Mouse (Mus musculus) T-helper 17 cell (primary cell): Measurements from ENCODE around the gene Ints13.
"Not testable (repeated sequence)": the region's sequence is repeated elsewhere in the genome, so short reads cannot be mapped to it uniquely, and the experiment has no call there.

ENCODE experiments used
- in situ Hi-C, 2 experiments: fragments of 300-600 bp; cut with MboI, MseI; formaldehyde crosslinking; loops; 1 replicate in 1 of 2; 2 replicates in 1 of 2; pipeline ENCODE4 v1.15.1; 2025; ENCODE audit warnings: high pct_unique_total_duplicates in 2 of 2

Ints13 gene

GRCm38 (mm10) chr6:146577310-146578109 lies at the start of gene Ints13:
Gene Ints13, minus strand, starts transcription at chr6:146577835.
- in situ Hi-C loops, result no loop called here

DNA sequence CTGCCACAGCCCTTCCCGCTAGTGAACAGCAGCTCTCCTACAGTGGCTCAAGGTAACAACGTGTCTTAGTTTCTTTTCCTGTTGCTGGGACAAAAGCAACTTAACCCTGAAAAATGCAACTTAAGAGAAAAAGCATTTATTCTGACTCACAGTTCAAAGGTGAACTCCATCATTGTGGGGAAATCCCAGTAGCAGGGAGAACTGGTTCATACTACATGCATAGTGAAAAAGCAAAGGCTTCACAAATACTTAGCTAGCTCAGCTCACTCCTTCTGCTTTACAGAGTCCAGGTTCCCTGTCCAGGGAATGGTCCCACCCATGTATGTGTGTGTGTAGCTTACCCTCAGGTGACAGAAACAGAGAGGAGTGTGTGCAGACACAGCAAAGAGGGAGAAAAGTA lies 39.0 kb upstream of the Ints13 start:
- in situ Hi-C loops, result no loop called here

DNA sequence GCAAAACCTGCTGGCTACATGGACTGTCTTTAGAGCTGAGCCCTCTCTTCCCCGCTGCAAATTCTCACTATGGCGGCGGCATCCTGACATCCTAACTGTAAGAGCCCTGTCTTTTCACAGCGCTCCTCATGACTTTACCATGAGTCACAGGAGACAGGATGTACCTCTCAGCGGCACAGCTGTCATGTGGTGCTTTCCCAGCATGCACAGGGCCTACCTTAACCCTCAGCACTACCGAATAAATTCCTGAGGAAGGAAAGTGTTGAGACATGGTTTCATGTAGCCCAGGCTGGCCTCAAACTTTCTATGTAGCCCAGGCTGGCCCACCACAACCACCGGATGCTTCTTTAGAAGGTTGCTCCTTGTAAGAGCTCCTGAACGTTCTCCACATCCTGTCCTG lies 38.3 kb upstream of the Ints13 start:
- in situ Hi-C loops, result no loop called here

GRCm38 (mm10) chr6:146614541-146614940 lies 36.9 kb upstream of the Ints13 start:
- in situ Hi-C loops, result no loop called here

DNA sequence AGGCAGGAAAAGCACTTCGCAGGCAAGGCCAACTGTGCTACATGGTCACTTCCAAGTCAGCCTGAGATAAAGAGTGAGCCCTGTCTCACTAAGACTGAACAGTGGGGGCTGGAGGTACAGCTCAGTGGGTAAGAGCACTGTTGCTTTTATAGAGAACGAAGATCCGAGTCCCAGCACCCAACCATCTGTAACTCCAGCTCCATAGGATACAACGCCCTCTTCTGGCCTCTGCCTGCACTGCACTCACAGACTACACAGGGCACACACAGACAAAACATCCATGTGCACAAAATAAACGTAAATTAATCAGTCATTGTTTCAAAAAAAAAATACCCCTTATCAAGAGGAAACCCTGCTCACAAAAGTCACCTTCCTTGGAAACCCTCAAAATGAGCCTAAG lies 36.3 kb upstream of the Ints13 start:
- in situ Hi-C loops, result no loop called here

- in situ Hi-C loops, result no loop called here
These were observed 35.1 kb upstream of the Ints13 start for GRCm38 (mm10) chr6:146612736-146613135.

DNA sequence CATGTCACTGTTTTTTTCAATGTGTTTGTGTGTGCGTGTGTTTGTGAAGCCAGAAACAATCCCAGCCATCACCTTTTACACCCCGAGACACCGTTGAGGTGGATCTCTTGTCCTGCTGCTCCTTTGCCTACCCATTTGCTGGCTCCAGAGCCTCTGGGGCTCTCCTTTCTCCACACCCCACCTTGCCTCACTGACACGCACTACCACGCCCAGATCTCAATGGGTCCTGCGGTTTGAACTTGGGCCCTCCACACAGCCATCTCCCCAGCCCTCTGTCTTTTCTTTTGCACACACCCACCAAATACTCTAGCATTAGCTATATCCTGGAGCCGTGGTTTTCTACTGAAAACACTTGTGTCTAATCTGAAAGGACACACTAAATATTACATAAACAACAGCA lies 34.3 kb upstream of the Ints13 start:
- in situ Hi-C loops, result no loop called here

DNA sequence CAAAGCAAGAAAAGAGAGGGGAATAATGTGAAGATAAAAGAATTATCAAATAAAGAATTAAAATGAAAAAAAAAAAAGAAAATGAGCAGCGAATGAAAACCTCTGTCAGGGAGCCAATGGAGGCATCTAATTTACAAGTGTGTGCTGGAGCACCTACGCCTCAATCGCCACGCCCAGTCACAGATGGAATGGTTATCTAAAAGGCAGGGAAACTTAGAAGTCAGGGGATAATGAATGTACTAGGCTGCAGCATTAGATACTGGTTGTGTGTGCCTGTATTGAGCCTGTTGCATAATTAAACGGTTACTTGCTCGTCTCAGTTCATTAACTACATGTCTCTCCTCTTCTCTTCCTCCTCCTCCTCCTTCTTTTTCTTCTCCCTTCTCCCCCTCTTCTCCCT lies 33.8 kb upstream of the Ints13 start:
- in situ Hi-C loops, result no loop called here

- in situ Hi-C loops, result no loop called here
These were observed 26.0 kb upstream of the Ints13 start for GRCm38 (mm10) chr6:146603651-146604050.

- in situ Hi-C loops, result no loop called here
These were observed 25.0 kb upstream of the Ints13 start for GRCm38 (mm10) chr6:146602601-146603000.

DNA sequence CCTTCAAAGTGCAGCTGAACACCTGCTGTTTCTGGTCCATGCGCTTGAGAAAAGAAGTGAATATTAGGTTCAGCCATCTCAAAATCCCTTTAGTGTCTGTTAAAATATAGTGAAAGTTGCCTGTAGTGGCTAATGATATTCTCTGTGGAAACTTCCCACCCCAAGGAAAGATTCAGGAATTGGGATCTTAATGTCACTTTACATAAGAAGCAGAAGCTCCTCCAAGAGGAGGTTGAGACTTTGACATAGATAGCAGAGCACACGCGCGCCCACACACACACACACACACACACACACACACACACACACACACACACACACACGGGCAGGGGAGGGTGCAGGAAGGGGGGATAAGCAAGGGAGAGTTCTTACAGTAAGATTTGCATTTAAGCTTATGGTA lies 7.5 kb upstream of the Ints13 start:
- in situ Hi-C loops, result no loop called here

DNA sequence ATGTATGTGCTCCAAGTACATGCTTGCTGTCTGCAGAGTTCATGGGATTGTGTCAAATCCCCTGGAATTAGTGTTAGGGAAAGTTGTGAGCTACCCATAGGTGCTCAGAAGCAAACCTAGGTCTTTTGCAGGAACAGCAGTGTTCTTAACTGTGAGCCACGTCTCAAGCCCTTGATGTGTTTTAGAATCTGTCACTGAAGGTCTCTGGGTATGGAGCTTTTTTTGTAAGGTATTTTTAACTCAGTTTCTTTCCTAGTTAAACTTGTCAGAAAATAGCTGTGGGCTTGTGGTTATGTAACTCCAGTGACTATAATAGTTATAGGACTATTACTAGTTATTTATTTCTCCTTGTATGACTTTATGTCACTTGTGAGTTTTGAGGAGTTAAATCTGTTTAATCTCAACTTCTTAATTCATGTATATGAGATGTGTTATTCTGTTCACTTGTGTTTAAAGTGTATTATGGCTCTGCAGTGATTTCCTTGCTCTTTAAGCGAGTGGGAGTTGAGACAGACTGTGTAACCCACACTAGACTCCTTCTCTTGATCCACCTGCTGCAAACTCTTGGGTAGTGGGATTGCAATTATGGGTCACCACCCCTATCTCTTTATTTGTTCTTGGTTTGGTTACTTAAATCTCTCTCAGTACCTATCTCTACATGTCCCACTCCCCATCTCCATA lies 5.9 kb upstream of the Ints13 start:
- in situ Hi-C loops, result loop anchor here in 1 of 2 experiments (5.0 kb wide), 1 partner anchor 54 kb away; no protein-coding TSS in a partner anchor

DNA sequence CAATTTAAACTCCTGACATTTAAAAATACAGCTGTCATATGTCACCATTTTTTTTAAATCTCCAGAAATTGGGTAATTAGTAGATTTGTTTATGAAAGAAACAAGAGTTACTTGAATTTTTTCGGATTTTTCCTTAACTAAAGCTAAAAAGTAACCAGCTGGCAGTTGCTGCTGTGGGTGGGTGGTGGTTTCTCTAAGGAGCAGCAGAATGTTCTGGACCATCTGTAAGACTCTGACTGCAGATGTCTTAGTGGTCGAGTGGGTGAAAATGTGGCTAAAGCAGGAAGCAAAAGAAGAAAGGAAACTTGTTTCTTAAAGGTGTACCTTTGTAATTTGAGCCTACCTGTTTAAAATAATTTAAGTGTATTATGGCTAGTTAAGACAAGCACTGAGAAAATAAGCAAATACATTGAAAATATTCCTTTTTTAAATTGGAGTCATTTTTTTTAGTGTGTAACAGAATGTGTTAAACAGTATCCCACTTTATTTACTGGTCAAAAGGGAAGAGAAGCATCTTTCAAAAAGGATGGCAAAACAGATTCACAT lies 2.8 kb upstream of the Ints13 start:
- in situ Hi-C loops, result loop anchor here in 1 of 2 experiments (5.0 kb wide), 1 partner anchor 57 kb away; no protein-coding TSS in a partner anchor

- in situ Hi-C loops, result no loop called here
These were observed 951 bp upstream of the Ints13 start for GRCm38 (mm10) chr6:146578586-146578985.

- in situ Hi-C loops, result no loop called here
These were observed 486 bp upstream of the Ints13 start for GRCm38 (mm10) chr6:146578111-146578531.

GRCm38 (mm10) chr6:146576903-146577302 lies 732 bp downstream of the Ints13 start, which contains the start of gene Fgfr1op2:
Gene Fgfr1op2, plus strand, starts transcription at chr6:146577203.
- in situ Hi-C loops, result no loop called here

DNA sequence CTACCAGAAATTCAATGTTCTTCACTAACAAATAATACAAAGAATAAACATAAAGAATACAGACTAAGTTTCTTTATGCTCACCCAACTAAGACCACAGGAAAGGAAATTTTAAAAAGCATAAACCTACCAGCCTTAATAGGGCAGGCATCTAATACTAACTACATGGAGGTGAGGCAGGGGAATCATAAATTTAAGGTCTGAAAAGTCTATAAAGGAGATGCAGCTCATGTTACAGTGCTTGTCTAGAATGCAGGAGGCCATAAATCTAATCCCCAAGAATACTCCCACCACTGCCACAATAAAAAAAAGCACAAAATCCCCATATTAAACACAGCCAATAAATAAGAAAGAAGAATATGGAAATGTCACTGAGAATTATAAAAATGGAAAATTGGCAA lies 5.6 kb downstream of the Ints13 start:
- in situ Hi-C loops, result no loop called here

GRCm38 (mm10) chr6:146562461-146562860 lies 15.2 kb downstream of the Ints13 start:
- in situ Hi-C loops, result not testable (repeated sequence)

DNA sequence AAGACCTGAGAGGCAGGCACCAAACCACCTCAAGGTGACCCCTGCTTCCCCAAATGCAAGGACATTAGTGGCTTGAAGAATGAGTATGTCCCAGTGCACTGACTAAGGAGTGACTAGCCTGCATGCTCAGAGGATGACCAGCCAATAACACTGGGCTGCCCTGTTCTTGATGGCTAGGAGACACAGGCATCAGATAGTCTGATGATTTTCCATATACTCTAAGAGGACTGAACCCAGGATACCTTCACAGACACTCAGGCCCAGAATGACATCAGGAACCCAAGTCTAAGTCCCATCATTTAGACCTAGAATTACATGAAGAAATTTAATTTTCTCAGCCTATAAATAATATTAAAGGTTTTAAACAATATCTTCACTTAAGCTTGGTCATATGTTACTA lies 26.3 kb downstream of the Ints13 start:
- in situ Hi-C loops, result no loop called here

GRCm38 (mm10) chr6:146550421-146550820 lies 27.2 kb downstream of the Ints13 start:
- in situ Hi-C loops, result no loop called here

GRCm38 (mm10) chr6:146545289-146545865 lies 32.3 kb downstream of the Ints13 start:
- in situ Hi-C loops, result no loop called here

DNA sequence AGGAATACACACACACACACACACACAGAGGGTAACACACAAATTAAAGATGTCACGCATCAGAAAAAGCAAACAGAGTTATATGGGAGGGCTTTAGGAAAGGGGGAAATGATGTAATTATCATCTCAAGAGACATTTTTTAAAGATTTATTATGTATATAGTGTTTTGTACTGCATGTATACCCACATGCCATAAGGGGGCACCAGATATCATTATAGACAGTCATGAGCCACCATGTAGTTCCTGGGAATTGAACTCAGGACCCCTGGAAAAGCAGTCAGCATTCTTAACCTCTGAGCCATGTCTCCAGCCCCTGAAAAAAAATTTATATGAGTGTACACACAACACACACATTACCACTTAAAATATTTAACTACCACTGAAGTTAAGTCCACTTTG lies 33.0 kb downstream of the Ints13 start:
- in situ Hi-C loops, result no loop called here
